Mouse (Mus musculus) bone marrow macrophage, adult 2 months (primary cell): ENCODE results near the gene Scd3.

ENCODE experiments used
- CTCF ChIP-seq: IDR thresholded peaks from 2 replicates; pipeline ENCODE4 v1.5.1; 2012; ENCODE audit warnings: low read depth, mild to moderate bottlenecking, low read length, moderate library complexity
- POLR2A ChIP-seq: IDR thresholded peaks from 2 replicates; pipeline ENCODE4 v1.6.1; 2012; ENCODE audit warnings: mild to moderate bottlenecking, low read depth, low read length, borderline replicate concordance

DNA sequence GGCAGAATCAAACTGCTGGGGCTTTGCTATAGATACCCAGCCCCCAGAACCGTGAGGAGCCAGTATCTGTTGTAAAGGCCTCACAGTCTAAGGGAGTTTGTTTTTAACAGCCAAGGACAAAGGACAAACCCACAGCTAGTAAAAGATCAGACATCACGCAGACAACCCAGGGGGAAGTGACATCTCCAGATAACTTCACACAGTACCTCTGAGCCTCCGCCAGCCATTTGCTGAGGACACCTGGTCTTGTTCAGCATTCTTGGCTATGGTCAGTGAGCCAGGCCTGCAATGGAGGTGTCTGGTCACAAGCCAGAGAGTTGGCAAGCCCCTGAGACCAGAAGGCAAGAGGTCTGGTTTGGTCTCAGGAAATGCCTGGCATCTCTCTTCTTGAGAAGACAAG is 89.4 kb downstream of the Scd3 start:
- TF ChIP-seq CTCF (no peak), POLR2A (no peak)
